Mouse (Mus musculus) induced T-regulatory cell, adult 2 months (primary cell): ENCODE results near the gene Prr19.

ENCODE experiments used
- DNase-seq: peaks from one replicate; pipeline ENCODE4 v3.0.0-alpha.2; 2012; ENCODE audit warnings: low read depth

Gene Prr19

GRCm38 (mm10) chr7:25275555-25276298, 25.5 kb upstream of the Prr19 start:
- no peak for DNase-seq

- DNase-seq: no peak
Observed at GRCm38 (mm10) chr7:25277405-25277804, 23.8 kb upstream of the Prr19 start.

GRCm38 (mm10) chr7:25277998-25278340, 23.2 kb upstream of the Prr19 start:
- DNase-seq: no peak

GRCm38 (mm10) chr7:25278341-25279075, 22.7 kb upstream of the Prr19 start:
- peak; percentile 96 for DNase-seq

GRCm38 (mm10) chr7:25279076-25279860, 21.9 kb upstream of the Prr19 start:
- peak; percentile 91 for DNase-seq

GRCm38 (mm10) chr7:25279861-25280791, 21.1 kb upstream of the Prr19 start:
- peak; percentile 56 for DNase-seq

GRCm38 (mm10) chr7:25281166-25281733, 20.0 kb upstream of the Prr19 start:
- no peak for DNase-seq

GRCm38 (mm10) chr7:25281734-25282601, 19.2 kb upstream of the Prr19 start:
- peak; percentile 98 for DNase-seq

GRCm38 (mm10) chr7:25282731-25283211, 18.4 kb upstream of the Prr19 start:
- DNase-seq: peak; percentile 65

GRCm38 (mm10) chr7:25283637-25284036, 17.6 kb upstream of the Prr19 start:
- no peak for DNase-seq

- DNase-seq: no peak
Observed at GRCm38 (mm10) chr7:25284171-25284570, 17.0 kb upstream of the Prr19 start.

GRCm38 (mm10) chr7:25284766-25285165, 16.4 kb upstream of the Prr19 start:
- DNase-seq: peak; percentile 5

GRCm38 (mm10) chr7:25285511-25286238, 15.5 kb upstream of the Prr19 start:
- no peak for DNase-seq

- no peak for DNase-seq
Observed at GRCm38 (mm10) chr7:25286989-25287388, 14.2 kb upstream of the Prr19 start.

- DNase-seq: no peak
Observed at GRCm38 (mm10) chr7:25288011-25288410, 13.2 kb upstream of the Prr19 start.

GRCm38 (mm10) chr7:25288721-25289120, 12.5 kb upstream of the Prr19 start:
- DNase-seq: no peak

- DNase-seq: peak; percentile 19
Observed at GRCm38 (mm10) chr7:25289925-25290324, 11.3 kb upstream of the Prr19 start.

- no peak for DNase-seq
Observed at GRCm38 (mm10) chr7:25290463-25290862, 10.7 kb upstream of the Prr19 start.

- DNase-seq: no peak
Observed at GRCm38 (mm10) chr7:25290911-25291310, 10.3 kb upstream of the Prr19 start.
